Mouse (Mus musculus) cerebellum, adult 2 months (tissue): Measurements from ENCODE around the gene Emp2. TPM values are rescaled to one million over a fixed set of nuclear protein-coding genes. Genes with fewer than 3 reads are reported as not detected.

Experiments
- DNase-seq, 2 experiments: peaks; one replicate each; pipeline ENCODE4 v3.0.0; 2021
- H3K27ac ChIP-seq: fragments of 200-500 bp; 2 replicates; pipeline ENCODE4 v1.5.1; 2012; ENCODE audit warnings: low read length, control low read depth, inconsistent platforms; ENCODE audit not compliant: insufficient read depth
- H3K27me3 ChIP-seq: fragments of 200-500 bp; 2 replicates; pipeline ENCODE4 v1.6.1; 2012; ENCODE audit warnings: inconsistent platforms, mild to moderate bottlenecking, low read length, moderate library complexity; ENCODE audit not compliant: control insufficient read depth, insufficient read depth
- H3K4me1 ChIP-seq: fragments of 200-500 bp; 2 replicates; pipeline ENCODE4 v1.6.1; 2011; ENCODE audit warnings: low read length; ENCODE audit not compliant: control insufficient read depth, insufficient read depth
- H3K4me3 ChIP-seq: fragments of 200-500 bp; replicated peaks from 2 replicates; pipeline ENCODE3; 2011; ENCODE audit warnings: mild to moderate bottlenecking, low read depth, low read length, control low read depth; ENCODE audit not compliant: insufficient read depth
- CTCF ChIP-seq: fragments of 200-500 bp; IDR thresholded peaks from 2 replicates; pipeline ENCODE4 v1.5.1; 2011; ENCODE audit warnings: low read depth, mild to moderate bottlenecking, control low read depth, low read length, moderate library complexity, borderline replicate concordance; ENCODE audit not compliant: insufficient read depth
- POLR2A ChIP-seq: fragments of 200-500 bp; IDR thresholded peaks from 2 replicates; pipeline ENCODE4 v1.6.1; 2011; ENCODE audit warnings: low read length, control low read depth, borderline replicate concordance; ENCODE audit not compliant: insufficient read depth
- WGBS: fragments of 180-500 bp; shearing (Covaris S2); methylation state at CpG from one replicate; pipeline ENCODE4 v1.1.7; 2018; 5-methylcytosine and 5-hydroxymethylcytosine counted together
- polyA plus RNA-seq: library from polyadenylated mRNA; depleted of rRNA; stranded (reverse); fragments of >200 nt; gene quantifications from 2 replicates; pipeline ENCODE4 v1.2.3, GENCODE M21; 2012; rRNA removed

Emp2 gene
- 16.2 and 18.9 TPM in 2 replicates for polyA plus RNA-seq

GRCm38 (mm10) chr16:10313646-10314088 is at the start of gene Emp2:
TSS of gene Emp2 (minus strand) at chr16:10313968.
- no peak for DNase-seq
- TF ChIP-seq CTCF, result no peak
- TF ChIP-seq POLR2A, result no peak
- H3K27me3 ChIP-seq, result no peaks in the 10 kb centered on the region; the same call in 1 of the 2 replicates
- peak within 1 kb of the TSS; percentile 17 for H3K4me3 ChIP-seq
- WGBS, result under 1% methylated on average over 40 of the region's 40 CpGs
- no peaks in the 10 kb centered on the region for H3K4me1 ChIP-seq
- H3K27ac ChIP-seq, result no peak within 1 kb of the TSS

- H3K27me3 ChIP-seq, result no peaks in the 10 kb centered on the region
- TF ChIP-seq CTCF (no peak), POLR2A (no peak)
- WGBS, result 9% methylated on average over 1 of the region's 1 CpGs
- 0 out of 2 replicates have a peak, but pooled peaks cover 1% of the 10 kb centered on the region for H3K4me1 ChIP-seq
- no peak overlapping the region for H3K27ac ChIP-seq
- H3K4me3 ChIP-seq, result no peak overlapping the region
- no peak for DNase-seq
These were observed 49.3 kb upstream of the Emp2 start for GRCm38 (mm10) chr16:10363061-10363460.

GRCm38 (mm10) chr16:10359241-10359640 is 45.5 kb upstream of the Emp2 start:
- Histone ChIP-seq H3K4me3 (no peak overlapping the region), H3K27me3 (no peaks in the 10 kb centered on the region), H3K4me1 (peaks cover 3% of the 10 kb centered on the region; the same call in 1 of the 2 replicates), H3K27ac (no peak overlapping the region)
- DNase-seq, result no peak
- 87% methylated on average over 6 of the region's 6 CpGs for WGBS
- TF ChIP-seq POLR2A, result no peak
- no peak for TF ChIP-seq CTCF

- Histone ChIP-seq H3K4me1 (peaks cover 3% of the 10 kb centered on the region; the same call in 1 of the 2 replicates), H3K4me3 (no peak overlapping the region), H3K27me3 (no peaks in the 10 kb centered on the region), H3K27ac (no peak overlapping the region)
- WGBS, result 25% methylated on average over 30 of the region's 30 CpGs
- DNase-seq, result no peak
- TF ChIP-seq CTCF, result no peak
- no peak for TF ChIP-seq POLR2A
These were observed 44.5 kb upstream of the Emp2 start for GRCm38 (mm10) chr16:10358010-10358934.

GRCm38 (mm10) chr16:10355004-10355403 is 41.2 kb upstream of the Emp2 start:
- DNase-seq, result peak; percentile 35 to 60
- H3K27me3 ChIP-seq, result no peaks in the 10 kb centered on the region
- peaks cover 3% of the 10 kb centered on the region; the same call in 1 of the 2 replicates for H3K4me1 ChIP-seq
- TF ChIP-seq CTCF (no peak), POLR2A (no peak)
- no peak overlapping the region for H3K27ac ChIP-seq
- H3K4me3 ChIP-seq, result no peak overlapping the region

- H3K4me1 ChIP-seq, result no peaks in the 10 kb centered on the region; the same call in none of the 2 replicates
- TF ChIP-seq POLR2A, result no peak
- TF ChIP-seq CTCF, result no peak
- H3K27ac ChIP-seq, result no peak overlapping the region
- DNase-seq, result no peak
- H3K27me3 ChIP-seq, result no peaks in the 10 kb centered on the region
- H3K4me3 ChIP-seq, result no peak overlapping the region
- 57% methylated on average over 9 of the region's 9 CpGs for WGBS
These were observed 37.4 kb upstream of the Emp2 start for GRCm38 (mm10) chr16:10351050-10351636.

GRCm38 (mm10) chr16:10349876-10350275 is 36.1 kb upstream of the Emp2 start:
- no peaks in the 10 kb centered on the region; the same call in 1 of the 2 replicates for H3K4me1 ChIP-seq
- H3K27ac ChIP-seq, result no peak overlapping the region
- no peak overlapping the region for H3K4me3 ChIP-seq
- WGBS, result 76% methylated on average over 10 of the region's 10 CpGs
- TF ChIP-seq CTCF (no peak), POLR2A (no peak)
- DNase-seq, result no peak
- no peaks in the 10 kb centered on the region for H3K27me3 ChIP-seq

DNA sequence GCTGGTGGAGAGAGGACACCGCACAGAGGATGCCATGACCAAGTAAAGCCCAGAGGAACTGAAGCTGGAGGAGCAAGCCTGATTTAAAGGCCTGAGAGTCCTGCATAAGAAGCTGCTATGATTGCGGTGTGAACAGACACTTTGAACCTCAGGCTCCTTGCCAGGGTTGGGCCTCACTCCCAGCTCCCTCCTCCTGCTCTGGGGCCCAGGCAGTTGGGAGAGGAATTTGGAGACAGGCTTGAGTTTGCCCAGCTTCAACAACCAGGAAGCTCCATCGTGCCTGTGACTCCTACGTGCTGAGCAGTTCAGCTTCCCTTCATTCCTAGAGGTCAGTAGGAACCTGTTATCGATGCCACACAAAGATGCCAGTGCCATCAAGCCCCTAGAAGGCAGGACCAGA is 35.7 kb upstream of the Emp2 start:
- Histone ChIP-seq H3K27ac (no peak overlapping the region), H3K4me1 (no peaks in the 10 kb centered on the region; the same call in 1 of the 2 replicates), H3K27me3 (no peaks in the 10 kb centered on the region), H3K4me3 (no peak overlapping the region)
- TF ChIP-seq CTCF, result no peak
- no peak for TF ChIP-seq POLR2A
- DNase-seq, result no peak
- 54% methylated on average over 5 of the region's 5 CpGs for WGBS
